Mouse (Mus musculus) layer of hippocampus, adult 6 months (tissue): ENCODE measurements around the gene Gm28870. TPM values are rescaled to one million over a fixed set of nuclear protein-coding genes. Genes with fewer than 3 reads are reported as not detected.

Source experiments
- long read RNA-seq, 2 experiments: library from polyadenylated mRNA; unstranded; transcript quantifications; one replicate each; pipeline ENCODE4 v2.0.0; 2019 to 2020
- polyA plus RNA-seq: library from polyadenylated mRNA; unstranded; fragments of <200 nt; fragmentation: Nextera tagmentation; gene quantifications from 2 replicates; pipeline ENCODE4 v1.2.3, GENCODE M21; 2021

The Gm28870 gene
- polyA plus RNA-seq = not detected in 2 replicates
- long read RNA-seq, experiment 1 = 0 reads
- long read RNA-seq, experiment 2 = 0 reads

DNA sequence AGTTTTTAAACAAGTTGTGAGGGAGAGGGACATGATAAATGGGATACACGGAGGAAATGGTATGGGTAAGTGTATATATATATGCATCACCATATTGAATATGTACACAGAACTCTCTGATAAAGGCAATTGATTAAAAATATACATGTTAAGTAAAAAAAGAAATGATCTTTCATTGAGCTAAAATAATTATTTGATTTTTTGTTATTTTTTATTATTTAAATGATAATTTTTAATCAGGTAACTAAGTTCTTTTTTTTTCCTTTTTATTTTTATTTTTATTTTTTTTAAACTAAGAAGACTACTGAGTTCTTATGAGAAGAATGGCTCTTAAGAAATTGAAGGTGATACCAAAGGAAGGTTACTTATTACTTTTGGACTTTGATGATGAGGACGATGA lies at the start of gene Gm28870:
Gene Gm28870, plus strand, starts transcription at position 301 of the 400 bp plus-strand sequence.

